Mouse (Mus musculus): ENCODE data around the gene Mdn1.

- TF ChIP-seq CTCF (IDR thresholded peaks at IDR 0.05; ENCODE audit: low read depth) (no peak), EP300 (IDR thresholded peaks at IDR 0.05; ENCODE audit: low read depth) (no peak)
Measured at GRCm38 (mm10) chr4:32798976-32799375, 142.1 kb downstream of the Mdn1 start.
